Mouse (Mus musculus): ENCODE data around the gene Slc22a28. TPM values are rescaled to one million over a fixed set of nuclear protein-coding genes. Genes with fewer than 3 reads are reported as not detected.

The Slc22a28 gene
- polyA plus RNA-seq, 1 experiment from 2014 or later, result not detected

Other genes with a start within 250 kb of the Slc22a28 start
- not detected in 2 replicates for gene Slc22a27, start 166.0 kb downstream of the Slc22a28 start, polyA plus RNA-seq (2014; fragmentation: Nextera tagmentation; extraction: Ambion mirVana)
- gene Slc22a29, start 86.9 kb upstream of the Slc22a28 start, polyA plus RNA-seq (2014; fragmentation: Nextera tagmentation; extraction: Ambion mirVana), result 0.14 TPM in 1 of 2 replicates, not detected in the other

Data from hindbrain, embryonic 14.5 days (tissue).